Mouse (Mus musculus) embryonic fibroblast, embryonic 13.5 days (primary cell): ENCODE measurements around the gene Ddr2. TPM values are rescaled to one million over a fixed set of nuclear protein-coding genes. Genes with fewer than 3 reads are reported as not detected.
A peak's percentile ranks its signal among the peaks of the same experiment; 100 is the strongest.

ENCODE experiments used
- H3K27ac ChIP-seq: 2 replicates; pipeline ENCODE4 v1.5.1; 2012; ENCODE audit warnings: low read length, control low read depth, inconsistent platforms; ENCODE audit not compliant: insufficient read depth
- H3K4me1 ChIP-seq: 2 replicates; pipeline ENCODE4 v1.6.1; 2011; ENCODE audit warnings: low read length; ENCODE audit not compliant: control insufficient read depth, insufficient read depth
- H3K4me3 ChIP-seq: 2 replicates; pipeline ENCODE4 v1.5.1; 2011; ENCODE audit warnings: mild to moderate bottlenecking, control low read depth, low read length; ENCODE audit not compliant: insufficient read depth
- CTCF ChIP-seq: IDR thresholded peaks from 2 replicates; pipeline ENCODE4 v1.5.1; 2011; ENCODE audit warnings: mild to moderate bottlenecking, control low read depth, low read length, moderate library complexity, borderline replicate concordance; ENCODE audit not compliant: insufficient read depth
- POLR2A ChIP-seq: IDR thresholded peaks from 2 replicates; pipeline ENCODE4 v1.6.1; 2011; ENCODE audit warnings: low read depth, mild to moderate bottlenecking, control low read depth, low read length, moderate library complexity
- polyA plus RNA-seq: library from polyadenylated mRNA; stranded (reverse); fragments of >200 nt; gene quantifications from 2 replicates; pipeline ENCODE4 v1.2.4, GENCODE M21; 2011; ENCODE audit warnings: low read depth; ENCODE audit not compliant: missing spikeins, insufficient read length

Gene Ddr2
- polyA plus RNA-seq, 1 experiment, result 299 TPM

DNA sequence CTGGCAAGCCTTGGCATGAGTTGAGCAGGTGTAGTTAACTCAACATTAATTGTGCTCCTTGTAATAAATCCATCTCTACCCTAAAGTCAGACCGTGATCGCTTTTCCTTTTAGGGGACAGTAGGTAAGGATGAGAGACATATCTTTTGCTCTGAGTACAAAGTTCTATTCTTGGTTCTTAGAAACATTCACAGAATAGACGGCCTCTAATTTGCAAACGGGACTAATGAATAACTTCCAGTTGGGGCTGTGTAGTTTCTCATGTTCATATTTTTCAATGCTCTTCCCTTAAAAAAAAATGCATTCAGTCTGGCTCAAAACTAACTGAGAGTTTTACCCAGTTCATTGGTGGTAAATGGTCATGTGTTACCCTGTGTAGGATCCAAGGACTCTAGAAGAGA lies 139.6 kb downstream of the Ddr2 start:
- Histone ChIP-seq H3K4me1 (peaks cover 6% of the 10 kb centered on the region), H3K27ac (no peak overlapping the region)
- TF ChIP-seq CTCF (no peak), POLR2A (no peak)

DNA sequence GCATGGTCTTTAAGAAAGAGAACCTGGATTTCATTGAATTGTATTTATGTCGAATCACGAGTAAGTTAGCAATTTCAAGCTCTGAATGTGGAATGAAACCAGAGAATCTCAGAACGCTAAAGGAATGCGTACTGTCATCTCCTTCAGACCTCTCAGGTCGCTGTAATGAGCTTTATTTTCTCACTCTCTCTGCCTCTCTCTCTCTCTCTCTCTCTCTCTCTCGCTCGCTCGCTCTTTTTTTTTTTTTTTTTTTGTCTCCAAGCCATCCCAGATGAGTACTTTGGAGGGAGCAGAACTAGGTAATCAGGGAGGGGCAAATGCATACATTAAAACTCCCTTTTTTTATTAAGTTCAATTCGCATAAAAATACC lies 141.1 kb downstream of the Ddr2 start:
- TF ChIP-seq POLR2A, result no peak
- no peak for TF ChIP-seq CTCF
- H3K4me3 ChIP-seq, result peak overlapping the region; percentile 59

More for the DNA sequence above, 139.6 kb downstream of the Ddr2 start:
- H3K4me3 ChIP-seq, result no peak overlapping the region

DNA sequence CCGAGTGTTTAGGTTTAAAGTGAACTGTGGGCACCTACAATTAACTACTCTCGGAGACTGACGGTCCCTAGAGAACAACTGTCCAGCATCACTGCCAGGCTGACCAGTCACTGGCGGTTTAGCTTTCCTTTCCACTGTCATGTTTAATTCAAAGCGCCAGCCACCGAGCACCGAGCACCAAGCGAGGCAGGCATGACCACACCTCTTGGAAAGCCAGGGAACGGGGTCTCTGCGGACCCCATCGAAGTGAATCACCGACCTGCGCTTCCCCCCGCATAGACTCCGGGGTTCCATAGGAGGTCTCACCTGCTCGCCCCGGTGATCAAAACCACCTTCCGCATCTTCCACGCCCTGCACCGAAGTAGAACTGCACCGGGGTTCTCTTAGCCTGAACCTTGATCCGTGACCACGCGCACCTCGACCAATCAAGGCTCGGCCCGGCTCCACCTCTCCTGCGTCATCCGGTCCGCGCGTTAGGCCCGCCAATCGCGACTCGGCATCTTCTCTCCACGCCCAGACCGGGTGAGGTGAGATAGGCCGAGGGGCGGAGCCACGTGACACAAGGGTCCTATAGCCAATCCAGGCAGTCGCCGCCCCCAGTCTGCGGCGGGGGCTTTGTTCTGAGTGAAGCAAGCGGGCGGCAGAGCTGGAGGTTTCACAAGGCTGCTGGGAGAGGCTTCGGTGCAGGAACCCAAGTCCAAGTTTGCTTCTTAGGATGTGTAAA lies 141.6 kb downstream of the Ddr2 start, which contains the start of gene Hsd17b7:
TSS of gene Hsd17b7 (minus strand) at position 450 of the 724 bp plus-strand sequence.
- H3K4me1 ChIP-seq, result peaks cover 8% of the 10 kb centered on the region
- TF ChIP-seq POLR2A (peak; percentile 95), CTCF (no peak)
- H3K27ac ChIP-seq, result peak within 1 kb of the TSS; percentile 80
- peak within 1 kb of the TSS; percentile 86 for H3K4me3 ChIP-seq

More for the DNA sequence above, 141.1 kb downstream of the Ddr2 start:
- H3K27ac ChIP-seq, result peak overlapping the region; percentile 80
- peaks cover 8% of the 10 kb centered on the region for H3K4me1 ChIP-seq

DNA sequence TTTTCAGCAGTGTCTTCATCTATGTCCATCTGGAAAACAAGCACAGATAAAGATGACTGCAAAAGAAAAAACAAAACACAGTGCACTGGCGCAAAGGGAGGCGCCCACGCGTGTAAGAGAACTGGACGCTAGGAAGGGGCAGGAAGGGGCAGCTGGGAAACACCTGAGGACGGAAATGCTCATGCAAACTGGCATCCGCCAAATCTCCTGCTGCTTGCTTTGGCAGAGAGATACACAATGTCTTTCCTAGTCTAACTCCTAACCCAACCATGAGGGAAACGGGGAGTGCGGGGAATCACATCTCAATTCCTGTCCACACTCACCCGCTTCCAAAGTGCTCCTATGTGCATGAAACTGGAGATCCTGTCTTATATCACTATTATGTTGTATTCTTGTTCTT lies 157.5 kb downstream of the Ddr2 start:
- Histone ChIP-seq H3K27ac (no peak overlapping the region), H3K4me3 (no peak overlapping the region), H3K4me1 (peaks cover 3% of the 10 kb centered on the region; the same call in 1 of the 2 replicates)
- TF ChIP-seq CTCF, result no peak
- no peak for TF ChIP-seq POLR2A

DNA sequence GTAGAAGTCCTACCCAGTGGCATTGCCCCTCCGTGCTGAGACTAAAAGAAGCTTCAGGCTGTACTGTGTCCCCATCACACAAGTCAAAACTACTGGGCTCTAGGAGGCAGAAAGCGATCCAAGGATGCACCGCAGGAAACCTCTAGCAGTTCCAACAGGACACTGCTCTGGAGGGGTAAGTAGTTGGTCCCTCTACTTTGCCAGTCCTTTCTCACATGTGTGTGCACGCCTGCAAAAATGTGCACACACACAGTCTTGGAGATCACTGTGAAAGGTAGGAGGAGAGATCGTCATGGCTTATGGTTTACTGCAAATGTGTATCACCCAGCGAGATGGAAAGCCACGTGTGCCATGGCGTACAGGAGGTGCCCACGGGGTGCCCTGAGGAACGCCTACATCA lies 157.9 kb downstream of the Ddr2 start:
- TF ChIP-seq POLR2A (no peak), CTCF (no peak)
- no peak overlapping the region for H3K4me3 ChIP-seq
- no peak overlapping the region for H3K27ac ChIP-seq
- peaks cover 3% of the 10 kb centered on the region; the same call in 1 of the 2 replicates for H3K4me1 ChIP-seq

DNA sequence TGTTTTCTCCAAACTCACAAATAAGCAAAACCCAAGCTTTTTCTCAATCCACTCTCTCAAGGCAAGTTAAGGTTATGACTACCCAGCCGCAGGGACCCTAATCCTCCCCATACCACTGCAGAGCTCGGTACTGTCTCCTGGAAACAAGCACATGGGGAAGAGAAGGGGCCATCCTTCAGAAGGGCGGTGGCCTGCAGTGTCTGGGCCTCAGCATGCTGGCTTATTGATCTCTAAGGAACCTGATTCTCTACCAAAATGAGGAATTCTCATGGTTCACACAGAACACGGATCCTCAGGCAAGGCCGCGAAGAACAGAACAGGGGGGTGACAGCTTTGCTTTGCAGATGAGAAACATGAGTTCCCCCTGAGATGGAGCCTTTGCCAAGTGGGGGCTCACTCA lies 159.0 kb downstream of the Ddr2 start:
- H3K4me3 ChIP-seq, result no peak overlapping the region
- TF ChIP-seq POLR2A, result no peak
- TF ChIP-seq CTCF, result no peak
- peaks cover 3% of the 10 kb centered on the region; the same call in 1 of the 2 replicates for H3K4me1 ChIP-seq
- no peak overlapping the region for H3K27ac ChIP-seq

DNA sequence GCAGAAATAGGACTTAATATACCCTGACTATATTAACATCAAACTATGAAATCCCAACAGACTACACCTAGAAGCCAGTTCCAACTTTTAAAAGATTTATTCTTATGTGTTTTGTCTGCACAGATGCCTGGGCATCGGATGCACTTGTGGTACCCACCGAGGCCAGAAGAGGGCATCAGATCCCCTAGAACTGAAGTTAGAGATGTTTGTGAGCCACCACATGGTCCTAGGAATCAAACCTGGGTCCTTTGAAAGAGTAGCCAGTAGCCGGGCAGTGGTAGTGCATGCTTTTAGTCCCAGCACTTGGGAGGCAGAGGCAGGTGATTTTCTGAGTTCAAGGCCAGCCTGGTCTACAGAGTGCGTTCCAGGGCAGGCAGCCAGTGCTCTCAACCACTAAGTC lies 159.9 kb downstream of the Ddr2 start:
- no peak for TF ChIP-seq CTCF
- TF ChIP-seq POLR2A, result no peak
- Histone ChIP-seq H3K4me1 (peaks cover 3% of the 10 kb centered on the region; the same call in 1 of the 2 replicates), H3K27ac (no peak overlapping the region), H3K4me3 (no peak overlapping the region)

DNA sequence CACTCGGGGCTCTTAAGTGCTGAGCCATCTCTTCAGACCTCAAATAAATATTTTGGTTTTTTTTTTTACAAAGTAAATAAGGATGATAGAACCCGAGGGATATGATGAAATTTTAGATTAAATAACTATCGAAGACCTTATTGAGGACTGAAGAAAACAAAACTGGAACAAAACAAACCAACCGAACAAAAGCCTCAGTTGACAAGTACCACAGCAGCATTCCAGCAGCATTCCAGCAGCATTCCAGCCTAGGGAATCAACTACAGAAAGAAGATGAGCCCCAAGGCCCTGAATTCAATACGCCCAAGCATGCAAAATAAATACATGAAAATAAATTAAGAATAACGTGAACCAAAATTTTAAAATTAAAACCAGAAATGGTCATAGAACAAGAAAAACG lies 160.6 kb downstream of the Ddr2 start:
- no peak overlapping the region for H3K27ac ChIP-seq
- no peak for TF ChIP-seq CTCF
- no peak for TF ChIP-seq POLR2A
- H3K4me1 ChIP-seq, result peaks cover 3% of the 10 kb centered on the region; the same call in 1 of the 2 replicates
- H3K4me3 ChIP-seq, result no peak overlapping the region

DNA sequence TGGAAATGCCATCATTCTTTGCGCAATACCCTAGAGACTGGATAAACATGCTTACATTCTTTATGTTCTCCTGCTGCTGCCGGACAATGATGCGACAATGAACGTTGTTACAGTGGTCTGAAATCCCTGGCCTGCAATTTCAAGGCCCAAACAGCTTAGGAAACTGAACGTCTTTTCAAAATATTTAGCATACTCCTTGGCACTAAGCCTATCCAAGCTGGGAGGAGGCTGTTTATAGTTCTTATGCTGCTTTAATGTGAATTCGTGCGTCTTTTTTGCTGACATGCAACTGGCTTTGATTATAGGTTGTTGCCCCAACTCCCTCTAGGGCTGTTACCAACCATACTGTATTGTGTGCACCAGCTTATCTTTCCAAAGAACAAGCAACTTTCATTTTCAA lies 161.7 kb downstream of the Ddr2 start:
- H3K4me1 ChIP-seq, result peaks cover 3% of the 10 kb centered on the region; the same call in 1 of the 2 replicates
- TF ChIP-seq POLR2A, result no peak
- no peak for TF ChIP-seq CTCF
- no peak overlapping the region for H3K4me3 ChIP-seq
- H3K27ac ChIP-seq, result no peak overlapping the region

DNA sequence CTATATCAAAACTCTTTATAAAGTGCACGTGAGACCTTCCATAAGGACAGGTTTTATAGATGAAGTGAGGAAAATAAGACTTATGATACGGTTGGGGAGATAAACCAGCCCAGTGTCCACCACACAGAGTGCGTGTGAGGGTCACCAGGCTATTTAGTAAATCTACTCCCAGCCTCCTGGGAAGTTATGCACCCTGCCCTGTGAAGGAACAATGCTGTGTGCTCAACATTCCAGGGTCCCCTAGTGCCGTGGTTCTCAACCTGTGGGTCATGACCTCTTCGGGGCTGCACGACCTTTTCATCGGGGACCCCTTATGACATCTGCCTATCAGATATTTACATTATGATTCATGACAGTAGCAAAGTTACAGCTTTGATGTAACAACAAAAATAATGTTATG lies 162.3 kb downstream of the Ddr2 start:
- H3K4me1 ChIP-seq, result peaks cover 3% of the 10 kb centered on the region; the same call in 1 of the 2 replicates
- H3K4me3 ChIP-seq, result no peak overlapping the region
- no peak for TF ChIP-seq CTCF
- TF ChIP-seq POLR2A, result no peak
- H3K27ac ChIP-seq, result no peak overlapping the region

DNA sequence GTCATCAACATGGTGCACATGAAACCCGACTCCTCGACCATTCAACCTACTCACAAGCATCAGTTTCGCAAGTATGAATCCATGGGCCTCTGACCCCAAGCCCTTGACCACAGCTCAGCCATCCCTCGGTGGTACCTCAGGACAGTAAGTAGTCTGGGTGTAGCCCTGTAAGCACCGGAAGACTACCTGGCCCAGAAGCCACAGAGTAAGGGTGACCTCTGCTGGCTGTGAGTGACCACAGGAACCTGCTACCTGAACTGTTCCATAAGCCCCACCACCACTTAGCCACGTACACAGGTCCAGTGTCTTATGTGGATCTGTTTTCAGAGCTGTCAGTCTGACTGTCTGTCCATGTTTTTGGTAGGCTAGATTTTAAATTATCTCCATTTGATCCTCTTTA lies 162.9 kb downstream of the Ddr2 start:
- no peak overlapping the region for H3K4me3 ChIP-seq
- no peak for TF ChIP-seq CTCF
- TF ChIP-seq POLR2A, result no peak
- H3K4me1 ChIP-seq, result peaks cover 3% of the 10 kb centered on the region; the same call in 1 of the 2 replicates
- no peak overlapping the region for H3K27ac ChIP-seq
